Mouse (Mus musculus): ENCODE measurements around the gene Fam120a. TPM values are rescaled to one million over a fixed set of nuclear protein-coding genes. Genes with fewer than 3 reads are reported as not detected.
A peak's percentile ranks its signal among the peaks of the same experiment; 100 is the strongest.

Fam120a gene
- polyA plus RNA-seq (2015; fragmentation: Nextera tagmentation; extraction: Ambion mirVana): 18.1 and 18.7 TPM in 2 replicates

GRCm38 (mm10) chr13:48967956-48968749, at the start of gene Fam120a:
Gene Fam120a (minus strand): TSS chr13:48968017.
- Histone ChIP-seq H3K36me3 (ENCODE audit: control insufficient read depth, insufficient read depth, low read length) (no peaks in the 10 kb centered on the region; the same call in 1 of the 2 replicates), H3K4me3 (ENCODE audit: low read depth, low read length) (peak within 1 kb of the TSS; percentile 81), H3K4me1 (replicated peaks; ENCODE audit: control insufficient read depth, insufficient read depth) (peaks cover 2% of the 10 kb centered on the region; the same call in 1 of the 2 replicates), H3K27ac (replicated peaks) (peak within 1 kb of the TSS; percentile 99), H3K27me3 (ENCODE audit: control insufficient read depth, insufficient read depth, low read length) (no peaks in the 10 kb centered on the region), H3K4me2 (replicated peaks; ENCODE audit: low read depth) (peak within 1 kb of the TSS; percentile 86), H3K9me3 (ENCODE audit: control insufficient read depth, low read length) (no peaks in the 10 kb centered on the region), H3K9ac (ENCODE audit: low read length) (peak within 1 kb of the TSS; percentile 96)
- ATAC-seq (ENCODE audit: low FRiP score, low TSS enrichment) (peak; percentile 89), DNase-seq (ENCODE audit: low spot score) (peak; percentile 90)
- under 1% methylated on average over 65 of the region's 116 CpGs for WGBS
- TF ChIP-seq CTCF (IDR thresholded peaks at IDR 0.05; ENCODE audit: low read depth): peak; percentile 64
- TF ChIP-seq EP300 (optimal IDR thresholded peaks at IDR 0.05): no peak

DNA sequence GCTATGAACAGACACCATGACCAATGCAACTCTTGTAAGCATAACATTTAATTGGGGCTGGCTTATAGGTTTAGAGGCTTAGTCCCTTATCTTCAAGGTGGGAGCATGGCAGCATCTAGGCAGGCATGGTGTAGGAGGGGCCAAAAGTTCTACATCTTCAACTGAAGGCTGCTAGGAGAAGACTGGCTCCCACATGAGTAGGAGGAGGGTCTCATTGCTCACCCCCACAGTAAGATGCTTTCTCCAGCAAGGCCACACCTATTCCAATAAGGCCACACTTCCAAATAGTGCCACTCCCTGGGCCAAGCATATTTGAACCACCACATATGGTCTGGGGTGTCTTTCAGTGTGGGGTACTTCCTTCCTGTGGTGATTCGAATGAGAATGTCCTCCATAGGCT, 49.6 kb upstream of the Fam120a start:
- Histone ChIP-seq H3K36me3 (ENCODE audit: control insufficient read depth, insufficient read depth, low read length) (no peaks in the 10 kb centered on the region), H3K9ac (ENCODE audit: low read length) (no peak overlapping the region), H3K27me3 (ENCODE audit: control insufficient read depth, insufficient read depth, low read length) (no peaks in the 10 kb centered on the region), H3K27ac (replicated peaks) (no peak overlapping the region), H3K4me3 (ENCODE audit: low read depth, low read length) (no peak overlapping the region), H3K9me3 (ENCODE audit: control insufficient read depth, low read length) (0 out of 2 replicates have a peak, but pooled peaks cover 5% of the 10 kb centered on the region), H3K4me1 (replicated peaks; ENCODE audit: control insufficient read depth, insufficient read depth) (no peaks in the 10 kb centered on the region), H3K4me2 (replicated peaks; ENCODE audit: low read depth) (no peak overlapping the region)
- DNase-seq (ENCODE audit: low spot score) (no peak), ATAC-seq (ENCODE audit: low FRiP score, low TSS enrichment) (no peak)
- TF ChIP-seq EP300 (optimal IDR thresholded peaks at IDR 0.05) (no peak), CTCF (IDR thresholded peaks at IDR 0.05; ENCODE audit: low read depth) (no peak)
- 89% methylated on average over 1 of the region's 1 CpGs for WGBS

- ATAC-seq (ENCODE audit: low FRiP score, low TSS enrichment): peak; percentile 80
- Histone ChIP-seq H3K36me3 (ENCODE audit: control insufficient read depth, insufficient read depth, low read length) (no peaks in the 10 kb centered on the region), H3K4me1 (replicated peaks; ENCODE audit: control insufficient read depth, insufficient read depth) (no peaks in the 10 kb centered on the region), H3K27ac (replicated peaks) (peak overlapping the region; percentile 77), H3K27me3 (ENCODE audit: control insufficient read depth, insufficient read depth, low read length) (no peaks in the 10 kb centered on the region), H3K9me3 (ENCODE audit: control insufficient read depth, low read length) (0 out of 2 replicates have a peak, but pooled peaks cover 5% of the 10 kb centered on the region), H3K4me2 (replicated peaks; ENCODE audit: low read depth) (peak overlapping the region; percentile 53), H3K4me3 (ENCODE audit: low read depth, low read length) (peak overlapping the region; percentile 18), H3K9ac (ENCODE audit: low read length) (0 out of 2 replicates have a peak overlapping the region, but pooled peaks have one; percentile 23)
- no peak for TF ChIP-seq CTCF (IDR thresholded peaks at IDR 0.05; ENCODE audit: low read depth)
- peak; percentile 22 for TF ChIP-seq EP300 (optimal IDR thresholded peaks at IDR 0.05)
- WGBS: 11% methylated on average over 16 of the region's 16 CpGs
- peak; percentile 75 for DNase-seq (ENCODE audit: low spot score)
These were observed 48.5 kb upstream of the Fam120a start for GRCm38 (mm10) chr13:49016311-49016761.

GRCm38 (mm10) chr13:49015366-49016306, 47.8 kb upstream of the Fam120a start:
- H3K9ac ChIP-seq (ENCODE audit: low read length): 0 out of 2 replicates have a peak overlapping the region, but pooled peaks have one; percentile 23
- peak; percentile 57 for DNase-seq (ENCODE audit: low spot score)
- H3K27ac ChIP-seq (replicated peaks): peak overlapping the region; percentile 77
- peak overlapping the region; percentile 53 for H3K4me2 ChIP-seq (replicated peaks; ENCODE audit: low read depth)
- TF ChIP-seq EP300 (optimal IDR thresholded peaks at IDR 0.05) (no peak), CTCF (IDR thresholded peaks at IDR 0.05; ENCODE audit: low read depth) (peak; percentile 64)
- ATAC-seq (ENCODE audit: low FRiP score, low TSS enrichment): peak; percentile 56
- H3K4me1 ChIP-seq (replicated peaks; ENCODE audit: control insufficient read depth, insufficient read depth): no peaks in the 10 kb centered on the region
- 0 out of 2 replicates have a peak, but pooled peaks cover 5% of the 10 kb centered on the region for H3K9me3 ChIP-seq (ENCODE audit: control insufficient read depth, low read length)
- no peaks in the 10 kb centered on the region for H3K27me3 ChIP-seq (ENCODE audit: control insufficient read depth, insufficient read depth, low read length)
- H3K4me3 ChIP-seq (ENCODE audit: low read depth, low read length): peak overlapping the region; percentile 18
- H3K36me3 ChIP-seq (ENCODE audit: control insufficient read depth, insufficient read depth, low read length): no peaks in the 10 kb centered on the region
- 7% methylated on average over 30 of the region's 30 CpGs for WGBS

GRCm38 (mm10) chr13:49013206-49013794, 45.5 kb upstream of the Fam120a start:
- ATAC-seq (ENCODE audit: low FRiP score, low TSS enrichment) (no peak), DNase-seq (ENCODE audit: low spot score) (no peak)
- Histone ChIP-seq H3K4me3 (ENCODE audit: low read depth, low read length) (no peak overlapping the region), H3K9ac (ENCODE audit: low read length) (no peak overlapping the region), H3K4me2 (replicated peaks; ENCODE audit: low read depth) (no peak overlapping the region), H3K36me3 (ENCODE audit: control insufficient read depth, insufficient read depth, low read length) (no peaks in the 10 kb centered on the region), H3K9me3 (ENCODE audit: control insufficient read depth, low read length) (0 out of 2 replicates have a peak, but pooled peaks cover 5% of the 10 kb centered on the region), H3K27ac (replicated peaks) (no peak overlapping the region), H3K4me1 (replicated peaks; ENCODE audit: control insufficient read depth, insufficient read depth) (no peaks in the 10 kb centered on the region), H3K27me3 (ENCODE audit: control insufficient read depth, insufficient read depth, low read length) (no peaks in the 10 kb centered on the region)
- 65% methylated on average over 5 of the region's 5 CpGs for WGBS
- TF ChIP-seq CTCF (IDR thresholded peaks at IDR 0.05; ENCODE audit: low read depth): no peak
- no peak for TF ChIP-seq EP300 (optimal IDR thresholded peaks at IDR 0.05)

Data from stomach, postnatal 0 days (tissue).